Mouse (Mus musculus) cerebellum, adult 2 months (tissue): ENCODE measurements around the gene Cst8.

Experiments used
- CTCF ChIP-seq: fragments of 200-500 bp; IDR thresholded peaks from 2 replicates; pipeline ENCODE4 v1.5.1; 2011; ENCODE audit warnings: low read depth, mild to moderate bottlenecking, control low read depth, low read length, moderate library complexity, borderline replicate concordance; ENCODE audit not compliant: insufficient read depth
- POLR2A ChIP-seq: fragments of 200-500 bp; IDR thresholded peaks from 2 replicates; pipeline ENCODE4 v1.6.1; 2011; ENCODE audit warnings: low read length, control low read depth, borderline replicate concordance; ENCODE audit not compliant: insufficient read depth

- TF ChIP-seq CTCF (no peak), POLR2A (no peak)
These were observed 21.3 kb downstream of the Cst8 start, which contains the start of gene Cst13 for GRCm38 (mm10) chr2:148819909-148820308.
